Mouse (Mus musculus) spleen, adult 2 months (tissue): ENCODE measurements around the gene Per1.

Experiments used
- CTCF ChIP-seq: fragments of 200-500 bp; IDR thresholded peaks from 2 replicates; pipeline ENCODE4 v1.5.1; 2011; ENCODE audit warnings: mild to moderate bottlenecking, inconsistent platforms; ENCODE audit not compliant: insufficient read depth, insufficient read length, insufficient replicate concordance; ENCODE audit errors: extremely low read depth
- POLR2A ChIP-seq: fragments of 200-500 bp; IDR thresholded peaks from 2 replicates; pipeline ENCODE4 v1.6.1; 2011; ENCODE audit warnings: low read depth, low read length, inconsistent platforms

- TF ChIP-seq POLR2A (no peak), CTCF (no peak)
Observed at GRCm38 (mm10) chr11:69119446-69120155, 24.6 kb downstream of the Per1 start.
